Mouse (Mus musculus) ovary, postnatal 36 days (tissue): Measurements from ENCODE around the gene Rgmb.

Experiments used
- DNase-seq: peaks from one replicate; pipeline ENCODE4 v3.0.0; 2022; ENCODE audit warnings: low spot score, mixed read lengths

Gene Rgmb

GRCm38 (mm10) chr17:15822376-15822775 lies 8.5 kb downstream of the Rgmb start:
- DNase-seq, result no peak

GRCm38 (mm10) chr17:15821706-15822105 lies 9.1 kb downstream of the Rgmb start:
- DNase-seq, result no peak

GRCm38 (mm10) chr17:15820761-15821160 lies 10.1 kb downstream of the Rgmb start:
- DNase-seq, result no peak

GRCm38 (mm10) chr17:15820146-15820545 lies 10.7 kb downstream of the Rgmb start:
- no peak for DNase-seq

- no peak for DNase-seq
Observed at GRCm38 (mm10) chr17:15818372-15818771, 12.5 kb downstream of the Rgmb start.

GRCm38 (mm10) chr17:15817634-15818033 lies 13.2 kb downstream of the Rgmb start:
- no peak for DNase-seq

- no peak for DNase-seq
Observed at GRCm38 (mm10) chr17:15817096-15817450, 13.8 kb downstream of the Rgmb start.

- DNase-seq, result no peak
Observed at GRCm38 (mm10) chr17:15816379-15817095, 14.3 kb downstream of the Rgmb start.

GRCm38 (mm10) chr17:15815312-15816018 lies 15.4 kb downstream of the Rgmb start:
- DNase-seq, result no peak

GRCm38 (mm10) chr17:15813658-15814212 lies 17.1 kb downstream of the Rgmb start:
- DNase-seq, result no peak

- no peak for DNase-seq
Observed at GRCm38 (mm10) chr17:15812136-15812778, 18.6 kb downstream of the Rgmb start.

GRCm38 (mm10) chr17:15809949-15810348 lies 20.9 kb downstream of the Rgmb start:
- DNase-seq, result no peak

- DNase-seq, result no peak
Observed at GRCm38 (mm10) chr17:15808468-15809374, 22.1 kb downstream of the Rgmb start.

- DNase-seq, result no peak
Observed at GRCm38 (mm10) chr17:15808015-15808414, 22.8 kb downstream of the Rgmb start.

- no peak for DNase-seq
Observed at GRCm38 (mm10) chr17:15807295-15807984, 23.4 kb downstream of the Rgmb start.

GRCm38 (mm10) chr17:15804008-15804812 lies 26.6 kb downstream of the Rgmb start:
- no peak for DNase-seq

GRCm38 (mm10) chr17:15799195-15799793 lies 31.5 kb downstream of the Rgmb start:
- DNase-seq, result no peak

GRCm38 (mm10) chr17:15790716-15791115 lies 40.1 kb downstream of the Rgmb start:
- no peak for DNase-seq

- no peak for DNase-seq
Observed at GRCm38 (mm10) chr17:15787036-15787435, 43.8 kb downstream of the Rgmb start.

- DNase-seq, result no peak
Observed at GRCm38 (mm10) chr17:15777979-15778378, 52.9 kb downstream of the Rgmb start.
